Mouse (Mus musculus) ES-Bruce4 (cell line): ENCODE data around the gene Dclk1. TPM values are rescaled to one million over a fixed set of nuclear protein-coding genes. Genes with fewer than 3 reads are reported as not detected.

ENCODE experiments used
- H3K27ac ChIP-seq: 2 replicates; pipeline ENCODE4 v1.5.1; 2012; ENCODE audit warnings: low read length, inconsistent platforms; ENCODE audit not compliant: insufficient read depth
- H3K27me3 ChIP-seq: 2 replicates; pipeline ENCODE4 v1.6.1; 2012; ENCODE audit warnings: mild to moderate bottlenecking, low read length, inconsistent platforms; ENCODE audit not compliant: control insufficient read depth, poor library complexity, insufficient read depth, severe bottlenecking
- H3K36me3 ChIP-seq: 2 replicates; pipeline ENCODE4 v1.6.1; 2012; ENCODE audit warnings: inconsistent platforms, mild to moderate bottlenecking, low read length, moderate library complexity; ENCODE audit not compliant: control insufficient read depth, poor library complexity, insufficient read depth, severe bottlenecking
- H3K4me1 ChIP-seq: one replicate; pipeline ENCODE4 v1.8.1; 2011; ENCODE audit warnings: low read length; ENCODE audit not compliant: control insufficient read depth, insufficient read depth
- H3K4me3 ChIP-seq: 2 replicates; pipeline ENCODE4 v1.5.1; 2011; ENCODE audit warnings: low read depth, mild to moderate bottlenecking, low read length
- H3K9ac ChIP-seq: 2 replicates; pipeline ENCODE4 v1.6.1; 2012; ENCODE audit warnings: low read depth, mild to moderate bottlenecking, inconsistent platforms; ENCODE audit not compliant: poor library complexity, severe bottlenecking
- H3K9me3 ChIP-seq: replicated peaks from 2 replicates; pipeline ENCODE4 v1.6.1; 2012; ENCODE audit warnings: mild to moderate bottlenecking, low read length, inconsistent platforms; ENCODE audit not compliant: control insufficient read depth, poor library complexity, insufficient read depth, severe bottlenecking
- CTCF ChIP-seq: IDR thresholded peaks from one replicate; pipeline ENCODE4 v1.8.1; 2011; ENCODE audit warnings: low read depth, low read length
- EP300 ChIP-seq: IDR thresholded peaks from 2 replicates; pipeline ENCODE4 v1.6.1; 2011; ENCODE audit warnings: low read depth, low read length; ENCODE audit not compliant: insufficient read depth
- POLR2A ChIP-seq: IDR thresholded peaks from one replicate; pipeline ENCODE4 v1.8.1; 2011; ENCODE audit warnings: low read length; ENCODE audit not compliant: insufficient read depth
- polyA plus RNA-seq: library from polyadenylated mRNA; stranded (reverse); fragments of >200 nt; gene quantifications from 2 replicates; pipeline ENCODE4 v1.2.4, GENCODE M21; 2011; ENCODE audit warnings: low read depth; ENCODE audit not compliant: missing spikeins, insufficient read depth, insufficient read length

Gene Dclk1
- polyA plus RNA-seq, 1 experiment, result 1.3 TPM

DNA sequence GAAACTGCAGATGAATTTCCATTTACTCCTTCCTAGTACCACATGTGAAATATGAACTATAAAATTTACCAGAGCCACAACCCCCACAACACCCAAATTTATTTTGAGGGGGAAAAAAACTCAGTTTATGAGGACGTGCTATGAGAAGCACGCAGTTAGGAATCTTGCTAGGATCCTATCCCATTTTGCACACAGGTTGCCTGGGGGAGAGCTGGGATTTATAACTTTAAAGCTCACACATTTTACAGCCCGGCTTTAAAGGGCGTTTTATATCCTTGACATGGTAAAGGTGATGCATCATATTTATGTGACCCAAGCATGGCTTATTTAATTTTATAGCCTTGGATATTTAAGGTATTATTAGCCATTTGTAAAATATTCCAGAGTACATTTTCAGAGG is 237.1 kb downstream of the Dclk1 start:
- Histone ChIP-seq H3K9me3 (no peaks in the 10 kb centered on the region), H3K36me3 (no peaks in the 10 kb centered on the region), H3K4me1 (peaks cover 1% of the 10 kb centered on the region), H3K27ac (no peak overlapping the region), H3K4me3 (no peak overlapping the region), H3K27me3 (no peaks in the 10 kb centered on the region), H3K9ac (no peak overlapping the region)
- TF ChIP-seq CTCF, result no peak
- TF ChIP-seq POLR2A, result no peak
- no peak for TF ChIP-seq EP300

DNA sequence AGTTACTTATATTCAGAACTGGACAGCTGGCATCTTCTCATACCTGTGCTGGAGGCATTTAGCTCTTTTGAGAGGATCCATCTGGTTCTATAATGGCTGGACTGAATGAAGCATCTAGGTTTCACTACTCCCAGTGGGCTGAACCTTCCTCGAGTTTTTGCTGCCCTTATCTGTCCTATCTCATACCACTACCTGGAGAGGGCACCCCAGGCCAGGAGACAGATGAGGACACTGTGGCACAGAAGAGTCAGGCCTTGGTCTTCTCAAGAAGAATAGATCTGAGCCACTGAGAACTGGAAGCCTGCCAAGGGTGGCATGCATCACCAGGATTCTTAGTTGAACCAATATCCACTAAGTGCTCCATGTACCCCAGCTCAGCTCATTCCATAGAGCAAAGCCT is 239.0 kb downstream of the Dclk1 start:
- Histone ChIP-seq H3K4me1 (peaks cover 1% of the 10 kb centered on the region), H3K4me3 (no peak overlapping the region), H3K36me3 (no peaks in the 10 kb centered on the region), H3K9ac (no peak overlapping the region), H3K27ac (no peak overlapping the region), H3K9me3 (no peaks in the 10 kb centered on the region), H3K27me3 (no peaks in the 10 kb centered on the region)
- no peak for TF ChIP-seq EP300
- no peak for TF ChIP-seq POLR2A
- no peak for TF ChIP-seq CTCF

DNA sequence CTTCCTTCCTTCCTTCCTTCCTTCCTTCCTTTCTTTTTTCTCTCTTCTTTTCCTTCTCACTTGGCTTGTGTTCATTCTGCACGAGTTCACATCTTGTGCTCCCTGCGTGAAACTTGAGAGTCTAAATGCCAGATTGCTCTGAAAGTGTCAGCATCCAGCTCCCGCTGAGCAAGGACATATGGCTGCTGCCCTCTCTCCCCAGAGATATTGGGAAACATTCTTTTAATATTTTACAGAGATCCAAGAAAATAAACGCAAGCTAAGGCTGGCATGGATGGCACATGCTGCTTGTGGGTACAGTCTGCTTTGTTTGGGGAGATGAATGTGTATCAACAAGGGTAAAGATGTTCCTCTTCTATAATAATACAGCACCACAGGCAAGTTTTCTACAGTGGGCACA is 241.2 kb downstream of the Dclk1 start:
- H3K9me3 ChIP-seq, result no peaks in the 10 kb centered on the region
- H3K9ac ChIP-seq, result no peak overlapping the region
- no peak overlapping the region for H3K27ac ChIP-seq
- H3K36me3 ChIP-seq, result no peaks in the 10 kb centered on the region
- no peaks in the 10 kb centered on the region for H3K4me1 ChIP-seq
- H3K4me3 ChIP-seq, result no peak overlapping the region
- H3K27me3 ChIP-seq, result no peaks in the 10 kb centered on the region
- TF ChIP-seq CTCF (no peak), EP300 (no peak), POLR2A (no peak)

DNA sequence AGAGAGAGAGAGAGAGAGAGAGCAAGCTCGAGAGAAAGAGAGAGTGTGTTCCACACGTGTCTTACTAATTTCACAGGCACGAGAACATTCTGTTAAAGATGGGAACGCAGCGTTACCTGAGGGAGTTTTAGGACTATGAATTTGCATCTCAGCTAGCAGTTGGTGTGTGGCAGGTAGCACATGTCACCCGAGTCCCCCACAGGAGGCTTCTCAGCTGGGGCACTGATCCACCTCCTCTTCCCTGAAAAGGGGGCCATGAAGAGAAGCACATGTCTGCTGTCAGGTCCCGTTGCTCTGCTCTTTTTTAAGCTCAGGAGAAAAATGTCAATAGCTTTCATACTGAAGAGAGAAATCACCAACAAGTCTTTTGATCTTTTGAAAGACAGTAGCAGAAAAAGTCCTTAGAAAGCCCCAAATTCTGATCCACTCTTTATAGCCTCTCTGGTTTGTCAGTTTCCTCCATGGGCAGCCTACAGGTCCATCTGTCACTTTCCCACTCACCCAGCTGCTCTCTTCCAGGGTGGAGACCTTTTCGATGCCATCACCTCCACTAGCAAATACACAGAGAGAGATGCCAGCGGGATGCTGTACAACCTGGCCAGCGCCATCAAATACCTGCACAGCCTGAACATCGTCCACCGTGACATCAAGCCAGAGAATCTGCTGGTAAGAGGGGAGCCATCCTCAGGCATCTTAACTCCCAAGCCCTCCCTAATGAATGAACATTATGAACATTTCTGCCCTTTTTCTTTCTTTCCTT is 247.2 kb downstream of the Dclk1 start:
- Histone ChIP-seq H3K4me1 (no peaks in the 10 kb centered on the region), H3K36me3 (no peaks in the 10 kb centered on the region), H3K4me3 (no peak overlapping the region), H3K9ac (no peak overlapping the region), H3K27me3 (no peaks in the 10 kb centered on the region), H3K9me3 (no peaks in the 10 kb centered on the region), H3K27ac (no peak overlapping the region)
- TF ChIP-seq EP300 (no peak), POLR2A (no peak), CTCF (no peak)

DNA sequence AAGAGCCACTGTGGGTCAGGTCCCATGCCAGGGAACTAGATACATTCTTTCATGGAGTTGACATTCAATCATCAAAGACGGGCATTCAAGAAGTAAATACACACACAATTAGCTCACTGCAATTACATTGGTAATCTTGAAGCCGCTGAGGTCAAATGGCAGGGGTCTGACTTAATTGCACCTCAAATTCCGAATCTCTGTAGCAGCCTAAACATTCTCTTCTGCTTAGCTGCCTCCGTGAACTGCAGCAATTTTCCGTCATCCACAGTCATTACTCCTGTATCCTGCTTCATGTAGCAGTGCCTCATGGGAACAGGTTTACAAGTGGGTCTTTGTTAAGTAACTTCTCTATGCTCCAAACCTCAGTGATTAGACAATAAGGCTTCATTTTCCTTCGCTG is 249.9 kb downstream of the Dclk1 start:
- H3K9ac ChIP-seq, result no peak overlapping the region

DNA sequence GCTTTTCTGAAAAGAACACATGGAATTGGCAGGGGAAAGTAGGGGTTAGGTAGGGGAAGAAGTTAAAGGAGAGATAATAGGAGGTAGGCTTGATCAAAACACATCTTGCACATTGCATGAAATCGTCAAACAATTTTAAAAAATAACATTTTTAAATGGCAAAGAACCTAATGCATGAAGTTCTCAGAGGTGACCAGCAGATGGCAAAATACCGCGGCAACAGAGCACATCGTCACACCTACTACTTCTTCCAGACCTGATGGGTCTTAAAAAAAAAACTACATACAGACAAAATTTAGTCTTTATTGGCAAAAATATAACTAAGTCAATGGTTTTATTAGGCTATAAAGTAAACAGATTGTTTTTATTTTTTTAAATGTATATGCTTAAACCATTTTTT is 252.2 kb downstream of the Dclk1 start:
- H3K27ac ChIP-seq, result no peak overlapping the region
- H3K4me3 ChIP-seq, result no peak overlapping the region
- H3K4me1 ChIP-seq, result no peaks in the 10 kb centered on the region
- no peaks in the 10 kb centered on the region for H3K36me3 ChIP-seq
- no peak overlapping the region for H3K9ac ChIP-seq
- H3K27me3 ChIP-seq, result no peaks in the 10 kb centered on the region; the same call in none of the 2 replicates
- TF ChIP-seq EP300 (no peak), CTCF (no peak), POLR2A (no peak)
- no peaks in the 10 kb centered on the region for H3K9me3 ChIP-seq

More for the DNA sequence above, 249.9 kb downstream of the Dclk1 start:
- Histone ChIP-seq H3K27ac (no peak overlapping the region), H3K36me3 (no peaks in the 10 kb centered on the region), H3K4me1 (no peaks in the 10 kb centered on the region), H3K27me3 (no peaks in the 10 kb centered on the region; the same call in none of the 2 replicates), H3K4me3 (no peak overlapping the region), H3K9me3 (no peaks in the 10 kb centered on the region)
- TF ChIP-seq CTCF, result no peak
- TF ChIP-seq EP300, result no peak
- no peak for TF ChIP-seq POLR2A
